Mouse (Mus musculus) testis, adult 2 months (tissue): Measurements from ENCODE around the gene Cant1.

Experiments
- CTCF ChIP-seq: fragments of 200-500 bp; IDR thresholded peaks from 2 replicates; pipeline ENCODE4 v1.5.1; 2012; ENCODE audit warnings: low read depth, mild to moderate bottlenecking, inconsistent platforms, low read length, moderate library complexity; ENCODE audit not compliant: control insufficient read depth, insufficient read depth, insufficient replicate concordance
- POLR2A ChIP-seq: fragments of 200-500 bp; IDR thresholded peaks from 2 replicates; pipeline ENCODE4 v1.6.1; 2012; ENCODE audit warnings: low read depth, mild to moderate bottlenecking, inconsistent platforms, low read length, moderate library complexity; ENCODE audit not compliant: control insufficient read depth

DNA sequence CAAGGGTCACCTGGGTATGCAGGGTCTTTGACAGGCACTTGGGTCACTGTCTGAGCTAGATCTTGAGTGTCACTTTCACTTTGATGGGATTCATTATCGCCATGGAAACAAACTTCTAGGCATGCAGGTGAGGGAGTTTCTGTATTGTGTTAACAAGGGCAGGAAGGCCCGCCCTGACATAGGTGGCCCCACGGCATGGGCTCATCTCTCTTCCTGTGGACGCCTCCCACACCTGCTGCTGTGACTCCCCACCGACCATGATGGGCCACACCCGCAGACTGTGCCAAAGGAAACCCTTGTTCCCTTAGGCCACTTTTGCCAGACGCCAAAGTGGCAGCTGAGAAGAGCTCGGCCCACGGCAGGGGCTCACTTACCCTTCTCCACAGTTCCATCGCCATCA lies 8.4 kb downstream of the Cant1 start:
- TF ChIP-seq CTCF (no peak), POLR2A (no peak)
